Mouse (Mus musculus) intestine, embryonic 14.5 days (tissue): Measurements from ENCODE around the gene Dnase1l3. TPM values are rescaled to one million over a fixed set of nuclear protein-coding genes. Genes with fewer than 3 reads are reported as not detected.

Experiments used
- ATAC-seq: fragments of 200-750 bp; cut with Nextera tagmentation; replicated peaks from 2 replicates; pipeline ENCODE4 v1.8.0; 2017; ENCODE audit warnings: low read depth, moderate number of reproducible peaks, moderate TSS enrichment, moderate library complexity; ENCODE audit not compliant: low FRiP score, low TSS enrichment
- DNase-seq: peaks from one replicate; pipeline ENCODE4 v3.0.0-alpha.2; 2018; ENCODE audit warnings: low spot score
- H3K27ac ChIP-seq: fragments of 300-500 bp; sonication (generic); 2 replicates; pipeline ENCODE4 v1.5.1; 2014; ENCODE audit warnings: low read depth, mild to moderate bottlenecking, control low read depth
- H3K27me3 ChIP-seq: fragments of 300-500 bp; sonication (generic); replicated peaks from 2 replicates; pipeline ENCODE4 v1.6.1; 2014; ENCODE audit warnings: low read length, control low read depth; ENCODE audit not compliant: control insufficient read depth, insufficient read depth
- H3K36me3 ChIP-seq: fragments of 300-500 bp; sonication (generic); 2 replicates; pipeline ENCODE4 v1.6.1; 2014; ENCODE audit warnings: low read length, control low read depth; ENCODE audit not compliant: control insufficient read depth, insufficient read depth
- H3K4me1 ChIP-seq: fragments of 300-500 bp; sonication (generic); replicated peaks from 2 replicates; pipeline ENCODE4 v1.6.1; 2014; ENCODE audit warnings: low read length, control low read depth, mixed read lengths; ENCODE audit not compliant: control insufficient read depth, insufficient read depth
- H3K4me2 ChIP-seq: fragments of 300-500 bp; sonication (generic); 2 replicates; pipeline ENCODE4 v1.6.1; 2014; ENCODE audit warnings: low read length
- H3K4me3 ChIP-seq: fragments of 300-500 bp; sonication (generic); 2 replicates; pipeline ENCODE4 v1.5.1; 2014; ENCODE audit warnings: low read depth, low read length, control low read depth, mixed read lengths
- H3K9ac ChIP-seq: fragments of 300-500 bp; sonication (generic); 2 replicates; pipeline ENCODE4 v1.6.1; 2014; ENCODE audit warnings: mild to moderate bottlenecking, low read length
- H3K9me3 ChIP-seq: fragments of 300-500 bp; sonication (generic); 2 replicates; pipeline ENCODE4 v1.6.1; 2016; ENCODE audit warnings: low read length, control low read depth; ENCODE audit not compliant: control insufficient read depth
- WGBS: fragments of 180-500 bp; shearing (Covaris S2); extraction: QIAGEN DNeasy Blood & Tissue Kit; methylation state at CpG from one replicate; pipeline ENCODE4 v1.1.7; 2014; 5-methylcytosine and 5-hydroxymethylcytosine counted together
- polyA plus RNA-seq: library from polyadenylated mRNA; unstranded; fragments of >200 nt; fragmentation: Nextera tagmentation; extraction: Ambion mirVana; gene quantifications from 2 replicates; pipeline ENCODE4 v1.2.1, GENCODE M21; 2014

The Dnase1l3 gene
- polyA plus RNA-seq, 1 experiment from 2014 or later = 1.1 TPM

DNA sequence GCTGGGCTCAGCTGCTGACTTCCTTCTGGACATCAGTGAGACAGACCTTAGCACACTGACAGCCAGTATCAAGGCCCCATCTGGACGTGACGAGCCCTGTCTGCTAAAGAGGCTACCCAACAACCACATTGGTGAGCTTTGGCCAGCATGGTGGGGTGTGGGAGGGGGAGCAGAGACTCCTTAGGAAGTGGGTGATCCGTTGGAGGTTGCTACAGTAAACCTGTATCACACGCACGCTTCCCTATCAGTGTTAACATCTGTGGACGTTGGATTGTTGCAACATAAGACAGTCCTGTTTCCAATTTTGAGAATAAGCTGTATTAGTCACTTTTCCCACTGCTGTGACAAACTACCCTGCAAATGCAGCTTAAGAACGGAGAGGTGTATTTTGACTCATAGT, 65.3 kb downstream of the Dnase1l3 start:
- ATAC-seq = no peak
- no peak for DNase-seq
- H3K27me3 ChIP-seq = no peaks in the 10 kb centered on the region
- no peak overlapping the region for H3K9ac ChIP-seq
- no peak overlapping the region for H3K27ac ChIP-seq
- H3K9me3 ChIP-seq = no peaks in the 10 kb centered on the region
- no peaks in the 10 kb centered on the region for H3K4me1 ChIP-seq
- H3K36me3 ChIP-seq = peaks cover 92% of the 10 kb centered on the region
- 85% methylated on average over 7 of the region's 7 CpGs for WGBS
- H3K4me2 ChIP-seq = no peak overlapping the region
- H3K4me3 ChIP-seq = no peak overlapping the region

- Histone ChIP-seq H3K4me3 (no peak overlapping the region), H3K4me2 (no peak overlapping the region), H3K27ac (no peak overlapping the region), H3K27me3 (no peaks in the 10 kb centered on the region), H3K9ac (no peak overlapping the region), H3K4me1 (no peaks in the 10 kb centered on the region), H3K9me3 (no peaks in the 10 kb centered on the region), H3K36me3 (peaks cover 92% of the 10 kb centered on the region)
- WGBS = 94% methylated on average over 1 of the region's 1 CpGs
- ATAC-seq (no peak), DNase-seq (no peak)
Measured at GRCm38 (mm10) chr14:7928362-7928761, 66.0 kb downstream of the Dnase1l3 start.

GRCm38 (mm10) chr14:7923635-7924034, 70.7 kb downstream of the Dnase1l3 start:
- ATAC-seq (no peak), DNase-seq (no peak)
- Histone ChIP-seq H3K27ac (no peak overlapping the region), H3K9ac (no peak overlapping the region), H3K27me3 (no peaks in the 10 kb centered on the region), H3K4me1 (peaks cover 12% of the 10 kb centered on the region; the same call in 1 of the 2 replicates), H3K4me2 (no peak overlapping the region), H3K4me3 (no peak overlapping the region), H3K36me3 (peaks cover 83% of the 10 kb centered on the region), H3K9me3 (no peaks in the 10 kb centered on the region)

DNA sequence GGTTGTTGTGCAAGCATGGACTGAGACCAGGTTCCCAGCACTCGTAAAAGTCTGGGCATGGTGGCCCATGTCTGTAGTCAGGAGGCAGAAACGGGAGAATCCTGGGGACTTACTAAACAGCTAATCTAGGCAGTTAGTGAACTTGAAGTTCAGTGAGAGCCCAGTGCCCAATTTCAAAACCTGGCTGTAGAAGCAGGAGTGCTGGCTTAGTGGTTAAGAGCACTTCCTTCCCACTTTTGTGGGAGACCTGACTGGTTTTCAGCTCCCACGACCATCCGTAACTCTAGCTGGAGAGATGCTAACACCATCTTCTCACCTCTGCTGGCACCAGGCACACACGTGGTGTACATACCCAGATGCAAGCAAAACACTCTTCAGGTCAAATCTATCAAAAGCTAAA, 72.9 kb downstream of the Dnase1l3 start:
- Histone ChIP-seq H3K27me3 (no peaks in the 10 kb centered on the region), H3K36me3 (peaks cover 88% of the 10 kb centered on the region), H3K9me3 (no peaks in the 10 kb centered on the region), H3K4me2 (no peak overlapping the region), H3K27ac (no peak overlapping the region), H3K4me1 (peaks cover 16% of the 10 kb centered on the region; the same call in 1 of the 2 replicates), H3K9ac (no peak overlapping the region), H3K4me3 (no peak overlapping the region)
- 89% methylated on average over 5 of the region's 5 CpGs for WGBS
- DNase-seq = no peak
- no peak for ATAC-seq

DNA sequence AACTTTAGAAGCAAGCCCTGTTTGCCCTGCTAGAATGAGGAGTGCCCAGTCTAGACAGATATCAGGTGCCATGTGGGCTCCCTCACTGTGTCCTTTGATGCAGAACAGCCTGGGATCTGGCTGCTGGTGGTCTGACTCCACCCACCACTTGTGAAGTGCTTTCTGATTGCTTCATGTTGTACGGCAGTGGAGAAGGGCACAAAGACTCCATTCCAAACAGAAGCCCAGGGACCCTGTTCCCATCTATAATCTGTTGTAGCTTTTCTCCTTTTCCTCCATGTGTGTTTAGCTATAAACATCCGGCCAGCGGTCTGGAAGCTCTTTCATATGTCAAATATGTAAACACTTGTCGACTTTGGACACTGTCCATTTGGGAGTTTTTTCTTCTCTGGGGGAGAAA, 74.5 kb downstream of the Dnase1l3 start:
- no peak for DNase-seq
- H3K4me3 ChIP-seq = no peak overlapping the region
- no peak overlapping the region for H3K9ac ChIP-seq
- no peaks in the 10 kb centered on the region for H3K27me3 ChIP-seq
- no peak; the same call in 1 of the 2 replicates for ATAC-seq
- peaks cover 84% of the 10 kb centered on the region for H3K36me3 ChIP-seq
- 26% methylated on average over 4 of the region's 4 CpGs for WGBS
- H3K4me2 ChIP-seq = no peak overlapping the region
- H3K9me3 ChIP-seq = no peaks in the 10 kb centered on the region
- H3K27ac ChIP-seq = peak overlapping the region; percentile 57
- H3K4me1 ChIP-seq = peaks cover 16% of the 10 kb centered on the region; the same call in 1 of the 2 replicates

DNA sequence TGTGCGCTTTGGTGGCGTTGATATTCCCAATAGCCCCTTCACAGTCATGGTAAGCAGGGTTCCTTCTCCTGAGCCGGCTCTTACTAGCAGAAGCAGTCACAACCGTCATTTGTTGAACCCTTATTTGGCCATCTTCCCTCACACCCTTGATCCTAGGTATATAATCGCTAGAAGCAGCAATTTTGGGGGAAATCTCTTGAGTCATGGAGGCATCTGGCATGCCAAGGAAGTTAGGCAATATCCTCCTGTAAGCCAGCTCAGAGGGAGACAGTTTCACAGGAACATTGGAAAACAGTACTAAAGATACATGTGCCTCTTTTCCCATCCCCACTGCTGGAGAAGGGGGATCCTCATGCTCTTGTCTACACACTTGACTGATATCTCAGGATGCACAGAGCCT, 75.1 kb downstream of the Dnase1l3 start:
- no peak for DNase-seq
- Histone ChIP-seq H3K4me1 (peaks cover 16% of the 10 kb centered on the region; the same call in 1 of the 2 replicates), H3K9ac (no peak overlapping the region), H3K36me3 (peaks cover 82% of the 10 kb centered on the region), H3K27ac (peak overlapping the region; percentile 57), H3K9me3 (no peaks in the 10 kb centered on the region), H3K4me3 (no peak overlapping the region), H3K4me2 (no peak overlapping the region), H3K27me3 (no peaks in the 10 kb centered on the region)
- no peak for ATAC-seq
- WGBS = 84% methylated on average over 5 of the region's 5 CpGs

- DNase-seq (no peak), ATAC-seq (no peak)
- 72% methylated on average over 6 of the region's 6 CpGs for WGBS
- peak overlapping the region; percentile 9 for H3K27ac ChIP-seq
- no peaks in the 10 kb centered on the region for H3K27me3 ChIP-seq
- H3K36me3 ChIP-seq = peaks cover 73% of the 10 kb centered on the region
- no peaks in the 10 kb centered on the region for H3K9me3 ChIP-seq
- no peak overlapping the region for H3K4me2 ChIP-seq
- no peak overlapping the region for H3K9ac ChIP-seq
- H3K4me3 ChIP-seq = no peak overlapping the region
- peaks cover 16% of the 10 kb centered on the region; the same call in 1 of the 2 replicates for H3K4me1 ChIP-seq
Measured at GRCm38 (mm10) chr14:7918150-7918991, 76.0 kb downstream of the Dnase1l3 start.
